8 mouse cellular contexts compared by ENCODE assay signal in the genomic region with DNA sequence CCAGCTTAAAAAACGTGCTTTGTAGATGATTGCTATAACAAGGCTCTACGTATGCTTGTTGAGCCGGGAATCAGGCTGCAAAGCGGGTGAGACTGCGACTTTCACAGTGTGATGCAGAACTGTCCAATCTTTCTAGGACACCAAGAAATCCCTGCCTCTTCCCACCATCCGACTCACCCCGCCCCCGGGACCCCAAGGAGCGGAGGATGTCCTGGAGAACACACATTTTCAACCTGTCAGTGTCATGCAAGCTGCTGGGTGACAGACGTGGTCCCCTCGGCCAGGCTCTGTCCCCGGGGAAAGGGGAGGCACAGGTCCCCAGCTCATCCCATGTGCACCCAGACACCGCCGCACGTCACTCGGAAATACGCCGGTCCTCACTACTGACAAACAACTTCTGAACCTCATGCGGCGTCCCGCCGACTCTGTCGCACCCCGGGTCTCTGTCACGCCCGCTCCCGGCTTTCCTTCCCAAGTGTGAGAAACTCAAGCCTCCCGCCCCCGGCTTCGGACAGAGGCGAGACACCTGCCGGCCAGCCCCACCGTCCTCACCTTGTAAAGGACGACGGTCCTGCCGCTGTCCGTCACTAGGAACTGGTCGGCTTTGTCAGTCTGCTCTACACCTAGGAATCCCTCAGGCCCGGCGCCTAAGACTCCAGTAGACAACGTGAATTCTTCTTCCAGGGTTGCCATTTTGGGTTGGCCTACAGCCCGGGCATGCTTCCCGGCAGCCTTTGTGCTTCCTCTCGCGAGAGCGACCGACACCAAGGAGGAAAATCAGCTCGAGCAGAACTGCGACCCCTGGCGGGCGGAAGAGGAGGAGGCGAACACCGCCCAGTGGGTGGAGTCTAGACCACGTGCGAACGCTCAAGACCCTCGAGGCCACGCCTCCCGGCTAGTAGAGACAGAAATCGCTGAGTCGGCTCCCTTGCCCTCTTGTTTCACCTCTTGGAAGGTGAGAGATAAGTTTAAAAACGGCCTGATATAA. TPM values are rescaled to one million over a fixed set of nuclear protein-coding genes. Genes with fewer than 3 reads are reported as not detected.
DNase-seq lines count a peak whose midpoint lies in the region; ATAC-seq lines count a peak whose summit lies in the region.

A gene (minus strand): TSS at position 817 of the 988 bp plus-strand sequence.

- H3K4me2 ChIP-seq in heart, embryonic 14.5 days (ENCODE audit: low read length): peak within 1 kb of the TSS; percentile 80
- peak within 1 kb of the TSS; percentile 91 for H3K4me2 ChIP-seq in liver, embryonic 13.5 days
- H3K4me2 ChIP-seq in stomach, embryonic 16.5 days (ENCODE audit: low read depth, low read length): peak within 1 kb of the TSS; percentile 84

- H3K27ac ChIP-seq in heart, embryonic 14.5 days (replicated peaks in 1 of 2; ENCODE audit: control insufficient read depth in 1 of 2, insufficient read depth in 1 of 2, low read depth in 2 of 2, low read length in 2 of 2): peak within 1 kb of the TSS; percentile 72 to 76
- H3K27ac ChIP-seq in liver, embryonic 13.5 days: peak within 1 kb of the TSS; percentile 70
- peak within 1 kb of the TSS; percentile 25; the same call in 1 of the 2 replicates for H3K27ac ChIP-seq in stomach, embryonic 16.5 days (ENCODE audit: low read length)

- peak; percentile 98 for DNase-seq in c-Kit-negative CD71-positive TER-119-positive erythroid progenitor cells, embryonic 14.5 days (ENCODE audit: low read depth, low spot score)
- peak; percentile 97 for DNase-seq in fibroblast of lung, adult 2 months (ENCODE audit: low read depth)
- peak; percentile 99 for DNase-seq in kidney, postnatal 14 days
- peak; percentile 97 for DNase-seq in liver, embryonic 13.5 days
- DNase-seq in neural tube, embryonic 10.5 days (ENCODE audit: extremely low spot score, low spot score): peak; percentile 99

- under 1% methylated on average over 62 of the region's 62 CpGs for WGBS in heart, embryonic 14.5 days
- WGBS in liver, embryonic 13.5 days (ENCODE audit: insufficient replicate concordance): under 1% methylated on average over 62 of the region's 62 CpGs
- WGBS in stomach, embryonic 16.5 days: under 1% methylated on average over 62 of the region's 62 CpGs

- H3K4me3 ChIP-seq in heart, embryonic 14.5 days (ENCODE audit: control insufficient read depth in 1 of 2, insufficient read depth in 1 of 2, low read depth in 1 of 2, low read length in 2 of 2): peak within 1 kb of the TSS; percentile 91 to 92
- peak within 1 kb of the TSS; percentile 90 for H3K4me3 ChIP-seq in liver, embryonic 13.5 days (replicated peaks)
- H3K4me3 ChIP-seq in stomach, embryonic 16.5 days (replicated peaks; ENCODE audit: low read length): peak within 1 kb of the TSS; percentile 76

- peaks cover 2 to 5% of the 10 kb centered on the region in 2 experiments; a peak in 3 of 4 replicates for H3K4me1 ChIP-seq in heart, embryonic 14.5 days (ENCODE audit: control insufficient read depth in 2 of 2, insufficient read depth in 2 of 2, low read length in 2 of 2)
- peaks cover 17% of the 10 kb centered on the region for H3K4me1 ChIP-seq in liver, embryonic 13.5 days (replicated peaks)
- peaks cover 4% of the 10 kb centered on the region for H3K4me1 ChIP-seq in stomach, embryonic 16.5 days (ENCODE audit: control insufficient read depth, insufficient read depth, low read length)

- H3K36me3 ChIP-seq in heart, embryonic 14.5 days (ENCODE audit: control insufficient read depth, insufficient read depth, low read length): peaks cover 29% of the 10 kb centered on the region
- H3K36me3 ChIP-seq in liver, embryonic 13.5 days: peaks cover 26% of the 10 kb centered on the region
- 0 out of 2 replicates have a peak, but pooled peaks cover 5% of the 10 kb centered on the region for H3K36me3 ChIP-seq in stomach, embryonic 16.5 days (ENCODE audit: control insufficient read depth, insufficient read depth, low read length)

- ATAC-seq in CD4-positive, CD25-positive, alpha-beta regulatory T cell, adult 4 months: peak; percentile 99
- ATAC-seq in heart, embryonic 14.5 days (ENCODE audit: insufficient number of reproducible peaks, insufficient read depth, low FRiP score, low read depth): peak; percentile 95
- ATAC-seq in liver, embryonic 13.5 days (ENCODE audit: low read depth): peak; percentile 93
- peak; percentile 97 for ATAC-seq in stomach, embryonic 16.5 days (ENCODE audit: insufficient read depth, low FRiP score)

- no peaks in the 10 kb centered on the region for H3K9me3 ChIP-seq in heart, embryonic 14.5 days (ENCODE audit: control insufficient read depth, low read length)
- H3K9me3 ChIP-seq in liver, embryonic 13.5 days (replicated peaks): no peaks in the 10 kb centered on the region
- H3K9me3 ChIP-seq in stomach, embryonic 16.5 days (replicated peaks; ENCODE audit: control insufficient read depth, low read length): no peaks in the 10 kb centered on the region

- no peaks in the 10 kb centered on the region for H3K27me3 ChIP-seq in heart, embryonic 14.5 days (ENCODE audit: control insufficient read depth, insufficient read depth, low read length)
- H3K27me3 ChIP-seq in liver, embryonic 13.5 days: no peaks in the 10 kb centered on the region
- no peaks in the 10 kb centered on the region for H3K27me3 ChIP-seq in stomach, embryonic 16.5 days (ENCODE audit: control insufficient read depth, insufficient read depth, low read length)

- peak within 1 kb of the TSS; percentile 93 for H3K9ac ChIP-seq in heart, embryonic 14.5 days (ENCODE audit: low read length)
- peak within 1 kb of the TSS; percentile 89 for H3K9ac ChIP-seq in liver, embryonic 13.5 days
- peak within 1 kb of the TSS; percentile 85 for H3K9ac ChIP-seq in stomach, embryonic 16.5 days (ENCODE audit: low read length)

RNA-seq across cellular contexts. Expression of the gene that starts here (rescaled TPM):
- 10 to 100 TPM; 47.1 to 54.3 TPM for polyA plus RNA-seq in CD4-positive, CD25-positive, alpha-beta regulatory T cell, adult 4 months (2017; shearing (Covaris generic))
- 43.0 and 43.3 TPM in 2 replicates for polyA plus RNA-seq in heart, embryonic 14.5 days (2014; fragmentation: Nextera tagmentation; extraction: Ambion mirVana)
- 33.8 and 42.2 TPM in 2 replicates for polyA plus RNA-seq in liver, embryonic 13.5 days (2015; fragmentation: Nextera tagmentation; extraction: Ambion mirVana)
- 46.2 and 48.2 TPM in 2 replicates for polyA plus RNA-seq in stomach, embryonic 16.5 days (2015; fragmentation: Nextera tagmentation; extraction: Ambion mirVana)

Comparison
In these comparisons a context has a peak if more than half of its experiments do, and no peak if none do; other contexts are left out.
1. Peak in every context shown above with its lines: DNase-seq, ATAC-seq, H3K4me3 ChIP-seq and H3K27ac ChIP-seq.